Mouse (Mus musculus): ENCODE data around the gene Cyp46a1. TPM values are rescaled to one million over a fixed set of nuclear protein-coding genes. Genes with fewer than 3 reads are reported as not detected.

Cyp46a1 gene
- polyA plus RNA-seq, 1 experiment from 2014 or later, result not detected

DNA sequence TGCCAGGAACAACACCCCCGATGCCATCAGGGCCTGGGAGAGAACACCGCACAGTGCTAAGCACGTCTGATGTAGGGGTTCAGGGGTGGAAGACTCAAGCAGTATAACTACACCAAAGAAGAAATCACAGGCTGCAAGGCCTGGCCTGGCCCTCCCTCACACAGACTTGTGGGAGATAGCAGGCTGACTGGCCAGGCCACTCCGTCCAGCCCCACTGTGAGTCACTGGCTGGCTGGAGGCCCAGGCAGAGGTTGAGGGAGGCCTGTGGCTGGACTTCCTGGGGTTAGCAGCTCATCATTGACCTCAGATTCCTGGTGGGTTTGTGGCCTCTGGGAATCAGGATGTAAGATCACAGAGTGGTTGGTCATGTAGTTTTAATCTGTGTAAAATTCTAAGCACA lies 59.5 kb downstream of the Cyp46a1 start:
- Histone ChIP-seq H3K79me2 (ENCODE audit: inconsistent target) (no peaks in the 10 kb centered on the region), H3K4me3 (ENCODE audit: inconsistent target) (no peak overlapping the region), H3K36me3 (ENCODE audit: inconsistent target) (no peaks in the 10 kb centered on the region), H3K27ac (no peak overlapping the region)
- 75% methylated on average over 4 of the region's 4 CpGs for WGBS (ENCODE audit: missing documents)

DNA sequence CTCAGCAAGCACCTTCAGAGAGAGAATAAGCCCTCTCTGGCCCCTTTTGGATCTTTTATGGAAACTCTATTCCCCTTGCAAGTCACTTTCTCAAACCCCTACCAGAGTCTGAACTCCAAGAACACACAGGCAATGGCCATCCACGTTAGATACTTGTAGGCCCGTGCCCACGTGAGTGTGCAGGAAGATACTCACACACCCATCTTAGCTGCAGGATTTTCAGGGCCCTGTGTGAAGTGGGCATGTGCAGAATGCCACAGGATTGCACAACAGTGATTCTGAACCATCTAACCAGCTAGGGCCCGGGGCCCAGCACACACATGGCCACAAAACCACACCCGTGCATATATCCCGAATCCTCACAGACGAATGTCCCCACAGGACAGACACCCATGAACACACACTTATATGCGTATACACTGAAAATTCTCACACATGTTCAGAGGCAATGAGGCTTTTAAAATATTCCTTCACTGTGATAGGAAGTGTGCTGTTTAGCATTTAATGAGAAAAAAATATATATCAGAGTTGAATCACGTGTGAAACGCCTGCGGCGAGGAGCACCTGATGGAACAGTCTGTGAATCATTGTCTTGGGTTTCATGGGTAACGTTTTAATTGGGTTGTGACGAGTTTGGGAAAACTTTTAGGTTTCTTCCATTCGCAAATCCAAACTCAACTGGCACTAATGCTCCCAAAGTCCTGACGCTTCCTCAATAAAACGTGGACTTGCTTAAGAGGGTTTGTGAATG lies 60.5 kb downstream of the Cyp46a1 start:
- no peak overlapping the region for H3K27ac ChIP-seq
- H3K79me2 ChIP-seq (ENCODE audit: inconsistent target), result no peaks in the 10 kb centered on the region
- H3K36me3 ChIP-seq (ENCODE audit: inconsistent target), result no peaks in the 10 kb centered on the region
- no peak overlapping the region for H3K4me3 ChIP-seq (ENCODE audit: inconsistent target)
- WGBS (ENCODE audit: missing documents), result 68% methylated on average over 17 of the region's 17 CpGs

- WGBS (ENCODE audit: missing documents), result 75% methylated on average over 6 of the region's 6 CpGs
- H3K4me3 ChIP-seq (ENCODE audit: inconsistent target), result no peak overlapping the region
- H3K79me2 ChIP-seq (ENCODE audit: inconsistent target), result no peaks in the 10 kb centered on the region
- no peak overlapping the region for H3K27ac ChIP-seq
- no peaks in the 10 kb centered on the region for H3K36me3 ChIP-seq (ENCODE audit: inconsistent target)
Measured at GRCm38 (mm10) chr12:108395285-108395660, 61.1 kb downstream of the Cyp46a1 start.

DNA sequence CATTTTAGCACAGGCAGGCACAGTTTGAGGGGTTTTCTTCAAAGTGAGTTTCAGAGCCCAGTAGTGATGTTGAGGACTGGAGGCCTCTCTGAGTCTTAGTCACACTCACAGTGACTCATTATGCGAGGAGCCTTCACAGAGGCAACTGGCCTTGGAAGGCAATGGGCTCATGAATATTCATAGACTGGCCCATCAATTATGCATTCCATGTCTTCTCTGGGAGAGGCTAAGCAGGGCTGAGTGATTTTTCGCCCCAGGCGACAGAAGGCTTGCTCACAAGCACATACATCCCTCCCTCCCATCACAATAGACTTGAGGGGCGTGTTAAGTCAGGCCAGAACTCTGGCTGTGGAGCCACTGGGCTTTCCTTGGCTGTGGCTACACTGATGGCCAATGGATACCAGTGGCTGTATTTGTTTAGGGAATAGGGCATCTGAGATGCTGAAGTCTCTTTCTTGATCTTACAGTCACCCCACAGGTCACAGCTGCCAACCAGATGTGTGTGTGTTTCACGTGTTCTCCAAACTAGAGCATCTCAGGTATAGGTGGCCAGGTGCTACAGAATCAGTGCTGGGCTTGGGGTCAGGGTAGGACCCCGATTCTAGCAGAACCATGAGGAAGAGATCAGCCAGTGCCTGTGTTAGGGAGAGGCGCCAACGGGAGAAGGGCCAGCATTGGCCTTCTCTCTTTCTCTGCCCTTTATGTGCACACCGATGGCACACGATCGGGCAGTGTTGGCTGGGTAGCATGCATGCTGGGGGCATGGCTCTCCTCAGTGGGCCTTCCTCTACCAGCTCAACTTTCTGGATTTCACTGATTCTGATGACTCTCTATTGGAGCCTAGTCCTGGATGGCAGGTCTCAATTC lies 62.1 kb downstream of the Cyp46a1 start:
- H3K79me2 ChIP-seq (ENCODE audit: inconsistent target), result no peaks in the 10 kb centered on the region
- WGBS (ENCODE audit: missing documents), result 92% methylated on average over 11 of the region's 11 CpGs
- no peaks in the 10 kb centered on the region for H3K36me3 ChIP-seq (ENCODE audit: inconsistent target)
- no peak overlapping the region for H3K4me3 ChIP-seq (ENCODE audit: inconsistent target)
- no peak overlapping the region for H3K27ac ChIP-seq

DNA sequence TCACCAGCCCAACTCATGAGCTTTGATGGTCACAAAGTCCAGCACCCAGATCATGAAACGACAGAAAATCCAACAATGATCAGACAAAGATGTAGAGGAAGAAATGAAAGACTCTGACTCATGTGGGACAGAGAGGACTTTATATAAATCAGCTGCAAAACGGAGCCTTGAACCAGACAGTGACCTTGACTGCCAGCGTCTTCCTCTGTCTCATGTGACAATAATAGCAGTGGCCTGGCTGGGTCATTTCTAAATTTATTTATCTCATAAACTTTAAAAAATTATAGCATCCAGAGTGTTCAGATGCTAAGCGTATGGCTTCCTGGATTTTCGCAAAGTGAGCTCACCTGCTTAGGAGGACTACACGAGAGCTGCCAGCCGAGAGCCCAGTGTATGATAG lies 64.5 kb downstream of the Cyp46a1 start:
- H3K36me3 ChIP-seq (ENCODE audit: inconsistent target), result no peaks in the 10 kb centered on the region
- no peaks in the 10 kb centered on the region for H3K79me2 ChIP-seq (ENCODE audit: inconsistent target)
- WGBS (ENCODE audit: missing documents), result 88% methylated on average over 7 of the region's 7 CpGs
- H3K4me3 ChIP-seq (ENCODE audit: inconsistent target), result no peak overlapping the region
- H3K27ac ChIP-seq, result no peak overlapping the region

DNA sequence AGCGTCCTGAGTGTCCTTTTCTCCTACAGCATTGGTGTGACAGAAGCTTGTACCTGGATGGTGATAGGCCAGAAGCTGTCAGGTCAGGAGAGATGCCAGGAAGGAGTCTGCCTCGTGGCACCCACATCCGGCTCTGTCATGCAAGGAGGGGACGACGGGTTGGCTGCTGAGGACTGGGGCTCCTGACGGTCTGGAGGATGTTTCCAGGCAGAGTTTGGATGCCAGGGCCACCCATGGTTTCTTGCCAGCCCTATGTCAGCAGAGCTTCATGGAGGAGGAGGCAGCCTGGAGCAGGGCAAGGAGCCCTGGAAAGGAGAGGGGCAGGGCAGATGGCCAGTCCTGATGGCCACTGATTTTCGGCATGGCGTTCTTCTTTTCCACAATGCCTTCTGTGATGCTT lies 65.0 kb downstream of the Cyp46a1 start:
- WGBS (ENCODE audit: missing documents), result 86% methylated on average over 8 of the region's 8 CpGs
- H3K4me3 ChIP-seq (ENCODE audit: inconsistent target), result no peak overlapping the region
- no peaks in the 10 kb centered on the region for H3K79me2 ChIP-seq (ENCODE audit: inconsistent target)
- no peak overlapping the region for H3K27ac ChIP-seq
- H3K36me3 ChIP-seq (ENCODE audit: inconsistent target), result no peaks in the 10 kb centered on the region

DNA sequence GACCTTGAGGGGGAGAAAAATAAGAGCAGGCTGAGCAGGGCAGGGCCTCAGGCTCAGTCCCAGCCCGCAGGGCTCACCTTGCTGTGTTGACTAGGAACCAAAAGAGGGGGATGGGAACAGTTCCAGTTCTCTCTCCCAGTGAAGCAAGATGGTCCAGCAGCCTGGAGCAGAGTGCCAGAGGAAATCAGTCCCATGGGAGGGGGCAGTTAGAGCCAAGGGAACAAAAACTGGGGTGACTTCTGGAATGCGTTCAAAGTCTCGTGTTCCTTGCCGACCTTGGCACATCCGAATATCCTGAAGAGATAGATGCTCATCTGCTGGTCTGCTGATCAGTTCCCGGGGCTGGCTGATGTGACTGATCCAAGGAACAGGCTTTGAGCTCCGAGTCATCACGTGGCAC lies 66.8 kb downstream of the Cyp46a1 start:
- Histone ChIP-seq H3K4me3 (ENCODE audit: inconsistent target) (no peak overlapping the region), H3K27ac (no peak overlapping the region), H3K79me2 (ENCODE audit: inconsistent target) (no peaks in the 10 kb centered on the region), H3K36me3 (ENCODE audit: inconsistent target) (no peaks in the 10 kb centered on the region)
- WGBS (ENCODE audit: missing documents), result 83% methylated on average over 8 of the region's 8 CpGs

- no peak overlapping the region for H3K27ac ChIP-seq
- H3K4me3 ChIP-seq (ENCODE audit: inconsistent target), result no peak overlapping the region
- WGBS (ENCODE audit: missing documents), result 68% methylated on average over 6 of the region's 6 CpGs
- H3K79me2 ChIP-seq (ENCODE audit: inconsistent target), result no peaks in the 10 kb centered on the region
- no peaks in the 10 kb centered on the region for H3K36me3 ChIP-seq (ENCODE audit: inconsistent target)
Measured at GRCm38 (mm10) chr12:108403957-108404356, 69.8 kb downstream of the Cyp46a1 start.

GRCm38 (mm10) chr12:108409100-108409499 lies 74.9 kb downstream of the Cyp46a1 start:
- Histone ChIP-seq H3K36me3 (ENCODE audit: inconsistent target) (no peaks in the 10 kb centered on the region), H3K79me2 (ENCODE audit: inconsistent target) (no peaks in the 10 kb centered on the region), H3K4me3 (ENCODE audit: inconsistent target) (no peak overlapping the region), H3K27ac (no peak overlapping the region)
- 75% methylated on average over 5 of the region's 5 CpGs for WGBS (ENCODE audit: missing documents)

- Histone ChIP-seq H3K27ac (no peak overlapping the region), H3K36me3 (ENCODE audit: inconsistent target) (no peaks in the 10 kb centered on the region), H3K4me3 (ENCODE audit: inconsistent target) (no peak overlapping the region), H3K79me2 (ENCODE audit: inconsistent target) (no peaks in the 10 kb centered on the region)
- 76% methylated on average over 14 of the region's 14 CpGs for WGBS (ENCODE audit: missing documents)
Measured at GRCm38 (mm10) chr12:108410416-108411208, 76.4 kb downstream of the Cyp46a1 start.

Other genes starting within 250 kb of the Cyp46a1 start
- 75.0 to 121 TPM (median 84.4 TPM) in 3 replicates for gene Setd3, start 155.1 kb upstream of the Cyp46a1 start, polyA plus RNA-seq (2018)
- 25.3 to 59.6 TPM (median 30.0 TPM) in 3 replicates for gene Ccnk, start 154.8 kb upstream of the Cyp46a1 start, polyA plus RNA-seq (2018)
- gene Ccdc85c, start 59.0 kb upstream of the Cyp46a1 start, polyA plus RNA-seq (2018), result 0.05 to 0.14 TPM (median 0.06 TPM) in 3 replicates
- not detected in 3 replicates for gene Hhipl1, start 28.1 kb upstream of the Cyp46a1 start, polyA plus RNA-seq (2018)
- not detected in 3 replicates for gene Eml1, start 36.6 kb downstream of the Cyp46a1 start, polyA plus RNA-seq (2018)
- gene Evl, start 220.3 kb downstream of the Cyp46a1 start, polyA plus RNA-seq (2018), result 336 to 485 TPM (median 343 TPM) in 3 replicates

All from macrophage (primary cell).